Mouse (Mus musculus) lung, embryonic 16.5 days (tissue): ENCODE measurements around the gene Pate4. TPM values are rescaled to one million over a fixed set of nuclear protein-coding genes. Genes with fewer than 3 reads are reported as not detected.
A peak's percentile ranks its signal among the peaks of the same experiment; 100 is the strongest.

Experiments
- ATAC-seq: fragments of 200-750 bp; cut with Nextera tagmentation; 2 replicates; pipeline ENCODE4 v1.8.0; 2017; ENCODE audit warnings: low read depth, mild to moderate bottlenecking, moderate library complexity
- H3K27ac ChIP-seq: fragments of 300-500 bp; sonication (generic); 2 replicates; pipeline ENCODE4 v1.5.1; 2014; ENCODE audit warnings: mild to moderate bottlenecking, control low read depth, low read length
- H3K27me3 ChIP-seq: fragments of 300-500 bp; sonication (generic); 2 replicates; pipeline ENCODE4 v1.6.1; 2014; ENCODE audit warnings: low read depth, low read length, mixed read lengths; ENCODE audit not compliant: control insufficient read depth, insufficient read depth
- H3K36me3 ChIP-seq: fragments of 300-500 bp; sonication (generic); 2 replicates; pipeline ENCODE4 v1.6.1; 2014; ENCODE audit warnings: low read length; ENCODE audit not compliant: control insufficient read depth, insufficient read depth
- H3K4me1 ChIP-seq: fragments of 300-500 bp; sonication (generic); replicated peaks from 2 replicates; pipeline ENCODE4 v1.6.1; 2014; ENCODE audit warnings: low read length, mixed read lengths; ENCODE audit not compliant: control insufficient read depth, insufficient read depth
- H3K4me2 ChIP-seq: fragments of 300-500 bp; sonication (generic); 2 replicates; pipeline ENCODE4 v1.6.1; 2014; ENCODE audit warnings: low read depth, low read length, control low read depth
- H3K4me3 ChIP-seq: fragments of 300-500 bp; sonication (generic); 2 replicates; pipeline ENCODE4 v1.5.1; 2014; ENCODE audit warnings: mild to moderate bottlenecking, low read length, control low read depth
- H3K9ac ChIP-seq: fragments of 300-500 bp; sonication (generic); 2 replicates; pipeline ENCODE4 v1.6.1; 2014; ENCODE audit warnings: low read length, control low read depth
- H3K9me3 ChIP-seq: fragments of 300-500 bp; sonication (generic); 2 replicates; pipeline ENCODE4 v1.6.1; 2016; ENCODE audit warnings: low read length; ENCODE audit not compliant: control insufficient read depth
- WGBS: fragments of 180-500 bp; shearing (Covaris S2); extraction: QIAGEN DNeasy Blood & Tissue Kit; methylation state at CpG from one replicate; pipeline ENCODE4 v1.1.7; 2014; 5-methylcytosine and 5-hydroxymethylcytosine counted together
- polyA plus RNA-seq: library from polyadenylated mRNA; unstranded; fragments of >200 nt; fragmentation: Nextera tagmentation; extraction: Ambion mirVana; gene quantifications from 2 replicates; pipeline ENCODE4 v1.2.1, GENCODE M21; 2015

Pate4 gene
- polyA plus RNA-seq, 1 experiment from 2014 or later = not detected

GRCm38 (mm10) chr9:35570663-35571062, 41.1 kb downstream of the Pate4 start:
- Histone ChIP-seq H3K27ac (peak overlapping the region; percentile 90), H3K4me3 (peak overlapping the region; percentile 85), H3K4me1 (peaks cover 11% of the 10 kb centered on the region; the same call in 1 of the 2 replicates), H3K4me2 (peak overlapping the region; percentile 66), H3K36me3 (peaks cover 13% of the 10 kb centered on the region), H3K27me3 (peaks cover 12% of the 10 kb centered on the region), H3K9me3 (no peaks in the 10 kb centered on the region), H3K9ac (peak overlapping the region; percentile 82)
- 13% methylated on average over 5 of the region's 5 CpGs for WGBS
- ATAC-seq = no peak

DNA sequence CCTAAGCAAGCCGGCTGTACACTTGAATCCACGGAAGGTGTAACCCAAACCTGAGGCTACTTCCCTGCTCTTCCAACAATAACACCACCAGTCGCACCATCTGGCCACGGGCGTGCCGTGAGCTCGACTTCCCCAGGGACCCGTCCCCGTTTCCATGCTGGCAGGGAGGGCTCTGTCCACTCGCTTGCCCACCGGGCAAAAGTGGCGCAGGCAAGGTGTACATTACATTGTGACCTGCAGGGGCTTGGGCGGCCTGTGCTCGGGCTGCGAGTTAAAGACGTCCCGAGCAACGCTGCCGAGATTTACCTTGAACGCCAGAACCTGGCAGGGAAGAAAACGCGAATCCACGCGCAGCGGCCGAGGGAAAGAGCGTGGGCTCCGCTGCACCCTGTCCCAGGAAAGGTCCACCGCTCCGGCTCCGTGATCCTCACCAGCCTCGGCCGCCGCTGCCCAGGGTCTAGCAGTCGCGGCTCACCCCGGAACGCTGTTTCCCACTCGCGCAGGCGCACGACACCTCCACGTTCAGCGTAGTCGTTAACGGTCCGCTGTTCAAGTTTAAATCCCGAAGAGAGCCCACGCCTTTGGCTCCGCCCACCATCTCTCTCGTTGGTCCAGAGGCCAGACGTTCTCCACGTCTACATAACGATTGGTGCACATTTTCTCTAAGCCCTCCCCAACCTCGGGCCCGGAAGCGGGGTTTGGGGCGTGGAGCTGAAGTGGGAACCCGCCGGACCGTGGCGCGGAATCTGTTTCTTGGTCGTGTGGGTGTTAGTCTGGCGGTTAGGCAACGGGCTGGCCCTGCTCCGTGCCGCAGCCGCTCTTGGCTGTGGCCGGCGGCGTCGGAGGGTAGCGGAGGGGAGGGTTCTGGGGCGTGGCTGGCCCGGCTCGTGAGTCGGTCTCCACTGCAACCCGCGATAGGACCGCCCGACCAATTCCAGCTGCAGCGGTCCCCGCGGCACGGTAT, 41.9 kb downstream of the Pate4 start, which contains the start of the genes Pate2 and Hyls1:
Pate2 (plus strand) TSS at position 714 of the 964 bp plus-strand sequence.
Hyls1 (minus strand) TSS at position 828 of the 964 bp plus-strand sequence.
- peak; percentile 98 for ATAC-seq
- Histone ChIP-seq H3K9me3 (no peaks in the 10 kb centered on the region), H3K4me1 (peaks cover 11% of the 10 kb centered on the region; the same call in 1 of the 2 replicates), H3K36me3 (peaks cover 19% of the 10 kb centered on the region), H3K4me3 (peak within 1 kb of the TSS; percentile 85), H3K27ac (peak within 1 kb of the TSS; percentile 90), H3K27me3 (peaks cover 9% of the 10 kb centered on the region), H3K4me2 (peak within 1 kb of the TSS; percentile 72), H3K9ac (peak within 1 kb of the TSS; percentile 82)
- WGBS = under 1% methylated on average over 86 of the region's 86 CpGs

DNA sequence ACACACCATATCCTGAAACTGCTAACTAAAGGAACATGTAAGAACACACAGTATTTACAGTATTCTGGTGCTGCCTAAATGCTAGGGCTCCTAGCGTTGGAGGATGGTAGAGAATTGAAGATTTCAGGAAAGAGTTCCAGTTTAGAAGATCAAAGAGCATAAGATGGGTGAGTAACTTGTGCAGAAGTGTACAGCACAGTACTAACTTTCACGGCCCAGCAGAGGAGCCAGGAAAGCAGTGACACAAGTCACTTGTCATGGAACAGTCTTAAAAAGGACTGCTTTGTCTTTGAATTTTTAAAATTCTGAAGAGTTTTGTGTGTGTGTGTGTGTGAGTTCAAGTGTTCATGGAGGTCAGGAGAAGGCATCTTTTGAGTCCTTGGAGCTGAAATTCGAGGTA, 43.7 kb downstream of the Pate4 start:
- Histone ChIP-seq H3K27me3 (no peaks in the 10 kb centered on the region), H3K36me3 (peaks cover 19% of the 10 kb centered on the region), H3K9me3 (no peaks in the 10 kb centered on the region), H3K4me3 (no peak overlapping the region), H3K27ac (no peak overlapping the region), H3K4me2 (no peak overlapping the region), H3K4me1 (peaks cover 8% of the 10 kb centered on the region; the same call in 1 of the 2 replicates), H3K9ac (no peak overlapping the region)
- WGBS = 75% methylated on average over 3 of the region's 3 CpGs
- no peak for ATAC-seq

DNA sequence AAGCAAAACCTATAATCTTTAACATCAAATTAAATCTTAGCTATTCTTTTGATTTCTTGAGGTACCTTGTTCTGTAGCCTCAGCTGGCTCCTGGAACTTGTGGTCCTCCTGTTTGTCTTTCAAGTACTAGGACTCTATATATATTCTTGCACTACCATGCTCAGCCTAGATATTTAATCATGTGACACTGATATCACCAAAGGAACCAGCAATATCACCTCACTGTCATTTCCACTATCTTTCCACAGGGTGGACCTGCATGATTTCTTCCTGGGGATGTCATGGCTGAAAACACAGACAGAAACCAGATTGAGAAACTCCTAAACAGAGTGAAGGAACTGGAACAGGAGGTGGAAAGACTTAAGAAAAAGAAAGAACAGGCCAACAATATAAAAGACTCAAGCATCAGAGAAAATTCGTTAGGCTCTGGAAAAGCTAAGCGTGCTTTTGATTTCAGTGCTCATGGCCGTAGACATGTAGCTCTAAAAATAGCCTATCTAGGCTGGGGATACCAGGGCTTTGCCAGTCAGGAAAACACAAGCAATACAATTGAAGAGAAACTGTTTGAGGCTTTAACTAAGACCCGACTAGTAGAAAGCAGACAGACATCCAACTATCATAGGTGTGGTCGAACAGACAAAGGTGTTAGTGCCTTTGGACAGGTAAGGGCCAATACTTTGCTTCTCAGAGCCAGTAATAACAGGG, 47.1 kb downstream of the Pate4 start:
- 85% methylated on average over 5 of the region's 5 CpGs for WGBS
- Histone ChIP-seq H3K9ac (no peak overlapping the region), H3K27me3 (no peaks in the 10 kb centered on the region)

DNA sequence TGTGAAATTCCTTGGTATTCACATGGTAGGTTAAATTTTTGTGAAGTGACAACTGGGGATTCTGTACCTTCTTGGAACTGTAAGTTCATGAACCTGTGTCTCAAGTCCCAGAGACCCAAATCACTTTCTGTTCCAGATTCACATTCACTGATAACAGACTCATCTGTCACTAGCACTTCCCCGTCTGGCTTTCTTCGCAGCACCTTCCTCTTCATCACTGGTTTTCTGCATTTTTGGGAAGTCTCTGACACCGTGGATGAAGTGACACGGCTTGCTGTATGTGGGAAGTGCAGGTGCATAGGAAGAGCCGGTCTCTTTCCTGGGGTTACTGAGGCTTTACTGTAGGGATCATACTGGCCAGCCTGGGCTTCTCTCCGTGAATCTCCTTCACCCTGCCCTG, 50.2 kb downstream of the Pate4 start:
- no peak overlapping the region for H3K4me2 ChIP-seq
- WGBS = 86% methylated on average over 6 of the region's 6 CpGs
- H3K9me3 ChIP-seq = no peaks in the 10 kb centered on the region
- H3K27me3 ChIP-seq = no peaks in the 10 kb centered on the region; the same call in 1 of the 2 replicates
- peaks cover 19% of the 10 kb centered on the region for H3K36me3 ChIP-seq
- H3K27ac ChIP-seq = no peak overlapping the region
- H3K4me3 ChIP-seq = no peak overlapping the region
- ATAC-seq = no peak
- H3K9ac ChIP-seq = no peak overlapping the region
- peaks cover 16% of the 10 kb centered on the region for H3K4me1 ChIP-seq

More for the DNA sequence above, 47.1 kb downstream of the Pate4 start:
- ATAC-seq = no peak
- no peak overlapping the region for H3K4me3 ChIP-seq
- peaks cover 28% of the 10 kb centered on the region for H3K36me3 ChIP-seq
- peaks cover 15% of the 10 kb centered on the region for H3K4me1 ChIP-seq
- no peaks in the 10 kb centered on the region for H3K9me3 ChIP-seq
- no peak overlapping the region for H3K27ac ChIP-seq
- H3K4me2 ChIP-seq = no peak overlapping the region

- Histone ChIP-seq H3K9me3 (no peaks in the 10 kb centered on the region), H3K4me1 (peaks cover 16% of the 10 kb centered on the region), H3K27me3 (peaks cover under 1% of the 10 kb centered on the region; the same call in 1 of the 2 replicates), H3K27ac (no peak overlapping the region), H3K4me3 (no peak overlapping the region), H3K36me3 (peaks cover 15% of the 10 kb centered on the region), H3K4me2 (no peak overlapping the region), H3K9ac (no peak overlapping the region)
- no peak for ATAC-seq
- 92% methylated on average over 11 of the region's 11 CpGs for WGBS
These were observed 50.7 kb downstream of the Pate4 start for GRCm38 (mm10) chr9:35561076-35561475.

DNA sequence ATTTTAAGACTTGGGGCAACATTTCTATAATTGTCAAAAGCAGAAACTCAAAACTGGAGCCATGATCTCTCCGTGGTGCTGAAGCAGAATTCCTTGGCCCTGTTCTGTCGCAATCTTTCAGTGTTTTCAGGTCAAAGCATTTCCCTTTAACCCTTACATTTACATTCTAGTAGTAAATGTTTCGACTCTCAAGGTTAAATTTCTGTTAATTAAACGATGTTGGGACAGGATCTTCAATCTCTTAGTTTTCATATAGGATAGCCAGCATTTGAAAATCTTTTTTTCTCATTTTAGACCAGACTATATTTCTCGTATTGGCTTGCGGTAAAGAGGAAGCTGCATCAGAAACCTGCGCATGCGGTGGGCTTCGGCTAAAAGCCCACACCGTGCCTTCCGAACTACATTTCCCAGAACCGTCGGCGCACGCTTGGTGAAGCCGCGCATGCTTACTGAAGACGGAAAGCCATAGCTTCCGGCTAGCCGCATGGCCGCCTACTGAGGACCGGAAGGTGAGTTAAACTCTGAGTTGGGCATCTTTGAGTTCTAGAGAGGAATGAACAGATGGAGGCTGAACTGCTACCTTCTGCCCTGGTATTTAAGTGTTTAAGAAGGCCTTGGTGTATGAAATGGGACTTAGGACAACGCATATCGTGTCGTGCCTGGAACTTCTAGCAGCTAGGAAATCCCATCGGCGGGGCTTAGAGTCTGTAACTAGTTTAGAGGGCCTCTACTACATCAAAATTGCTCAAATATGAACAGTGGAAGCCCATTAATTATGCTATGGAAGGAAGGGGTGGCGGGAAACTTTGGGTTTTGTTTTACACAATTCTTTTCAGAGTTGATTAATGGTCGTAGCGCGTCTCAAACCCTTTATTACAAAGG, 52.5 kb downstream of the Pate4 start:
- H3K27ac ChIP-seq = peak overlapping the region; percentile 64
- H3K4me2 ChIP-seq = peak overlapping the region; percentile 100
- H3K27me3 ChIP-seq = peaks cover 2% of the 10 kb centered on the region; the same call in 1 of the 2 replicates
- H3K4me1 ChIP-seq = peaks cover 16% of the 10 kb centered on the region
- H3K9ac ChIP-seq = peak overlapping the region; percentile 74
- under 1% methylated on average over 31 of the region's 31 CpGs for WGBS
- peak; percentile 93 for ATAC-seq
- H3K9me3 ChIP-seq = no peaks in the 10 kb centered on the region
- peaks cover 9% of the 10 kb centered on the region for H3K36me3 ChIP-seq
- peak overlapping the region; percentile 64 for H3K4me3 ChIP-seq

GRCm38 (mm10) chr9:35558257-35559008, 53.3 kb downstream of the Pate4 start, which contains the start of the genes Ddx25 and Pus3:
Gene Ddx25 (minus strand): TSS chr9:35558528.
Gene Pus3 (plus strand): TSS chr9:35558595.
- peak; percentile 64 for ATAC-seq
- H3K4me3 ChIP-seq = peak within 1 kb of the TSS; percentile 64

More at GRCm38 (mm10) chr9:35558257-35559008, 53.3 kb downstream of the Pate4 start, which contains the start of the genes Ddx25 and Pus3:
- Histone ChIP-seq H3K4me1 (peaks cover 16% of the 10 kb centered on the region), H3K27ac (peak within 1 kb of the TSS; percentile 64), H3K9me3 (no peaks in the 10 kb centered on the region), H3K4me2 (peak within 1 kb of the TSS; percentile 100), H3K9ac (peak within 1 kb of the TSS; percentile 74), H3K36me3 (peaks cover 9% of the 10 kb centered on the region), H3K27me3 (peaks cover 2% of the 10 kb centered on the region; the same call in 1 of the 2 replicates)
- WGBS = under 1% methylated on average over 57 of the region's 59 CpGs
